Mouse (Mus musculus) megakaryocyte-erythroid progenitor cell, adult 5-6 weeks (primary cell): ENCODE data around the gene Kcnmb2. TPM values are rescaled to one million over a fixed set of nuclear protein-coding genes. Genes with fewer than 3 reads are reported as not detected.

ENCODE experiments used
- ATAC-seq: replicated peaks from 2 replicates; pipeline ENCODE4 v1.8.0; 2016; ENCODE audit warnings: mild to moderate bottlenecking, inconsistent platforms; ENCODE audit not compliant: severe bottlenecking, poor library complexity, low FRiP score, low TSS enrichment
- total RNA-seq, 2 experiments: library from RNA; stranded (forward) in 1 of 2; stranded (reverse) in 1 of 2; fragments of 200-1000, 215-1000 nt in 1 of 2; fragments of >200 nt in 1 of 2; fragmentation: Nextera tagmentation in 1 of 2; gene quantifications; 2 replicates each; pipeline ENCODE4 v1.2.3; 2014 to 2017

Kcnmb2 gene
- total RNA-seq, 2 experiments from 2014 or later = not detected

GRCm38 (mm10) chr3:32125431-32125830, 223.1 kb downstream of the Kcnmb2 start:
- no peak for ATAC-seq

GRCm38 (mm10) chr3:32128391-32128790, 226.1 kb downstream of the Kcnmb2 start:
- no peak for ATAC-seq

- ATAC-seq = no peak
Measured at GRCm38 (mm10) chr3:32130696-32131095, 228.4 kb downstream of the Kcnmb2 start.

- no peak for ATAC-seq
Measured at GRCm38 (mm10) chr3:32132395-32133004, 230.2 kb downstream of the Kcnmb2 start.

GRCm38 (mm10) chr3:32144194-32144593, 241.9 kb downstream of the Kcnmb2 start:
- ATAC-seq = no peak

GRCm38 (mm10) chr3:32144655-32145054, 242.3 kb downstream of the Kcnmb2 start:
- no peak for ATAC-seq

GRCm38 (mm10) chr3:32147739-32148138, 245.4 kb downstream of the Kcnmb2 start:
- ATAC-seq = no peak

GRCm38 (mm10) chr3:32149851-32150570, 247.7 kb downstream of the Kcnmb2 start:
- ATAC-seq = no peak

GRCm38 (mm10) chr3:32180519-32180918, 278.2 kb downstream of the Kcnmb2 start:
- no peak for ATAC-seq

- no peak for ATAC-seq
Measured at GRCm38 (mm10) chr3:32185855-32186522, 283.7 kb downstream of the Kcnmb2 start.

- ATAC-seq = no peak; the same call in 1 of the 2 replicates
Measured at GRCm38 (mm10) chr3:32188521-32188920, 286.2 kb downstream of the Kcnmb2 start.

- ATAC-seq = no peak
Measured at GRCm38 (mm10) chr3:32188955-32189354, 286.6 kb downstream of the Kcnmb2 start.

- ATAC-seq = no peak
Measured at GRCm38 (mm10) chr3:32189956-32190355, 287.6 kb downstream of the Kcnmb2 start.

- ATAC-seq = no peak
Measured at GRCm38 (mm10) chr3:32194014-32194413, 291.7 kb downstream of the Kcnmb2 start.

- no peak for ATAC-seq
Measured at GRCm38 (mm10) chr3:32226755-32227154, 324.4 kb downstream of the Kcnmb2 start.

- ATAC-seq = no peak
Measured at GRCm38 (mm10) chr3:32236766-32237165, 334.5 kb downstream of the Kcnmb2 start.
